Mouse (Mus musculus): ENCODE results near the gene Gm3233. TPM values are rescaled to one million over a fixed set of nuclear protein-coding genes. Genes with fewer than 3 reads are reported as not detected.
"Not testable (repeated sequence)": the region's sequence is repeated elsewhere in the genome, so short reads cannot be mapped to it uniquely, and the experiment has no call there.

Gm3233 gene
- total RNA-seq (2014; fragmentation: Nextera tagmentation) (not detected in 2 replicates), total RNA-seq (2017) (not detected in 2 replicates)

DNA sequence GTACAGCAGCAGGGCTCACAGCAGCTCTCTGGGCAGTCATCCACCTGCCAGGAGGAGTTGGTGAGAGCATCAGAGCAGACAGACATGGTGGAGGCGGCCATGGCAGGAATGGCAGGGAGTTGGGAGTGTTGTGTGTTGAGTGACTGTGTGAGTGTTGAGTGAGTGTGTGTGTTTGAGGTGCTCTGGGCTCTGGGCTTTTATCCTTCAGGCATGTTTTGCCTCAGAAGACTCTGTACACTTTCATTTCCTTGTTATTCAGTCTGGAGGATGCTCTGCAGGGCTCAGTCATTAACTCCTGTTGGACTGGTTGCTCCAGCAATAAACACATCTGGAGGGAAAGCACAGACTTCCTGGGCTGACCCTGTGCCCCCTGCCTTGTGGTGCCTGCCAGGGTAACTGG, at the start of gene Gm3233:
TSS of gene Gm3233 (minus strand) at position 101 of the 400 bp plus-strand sequence.
- not testable (repeated sequence) for ATAC-seq (replicated peaks; ENCODE audit: low FRiP score, low TSS enrichment, poor library complexity, severe bottlenecking)

DNA sequence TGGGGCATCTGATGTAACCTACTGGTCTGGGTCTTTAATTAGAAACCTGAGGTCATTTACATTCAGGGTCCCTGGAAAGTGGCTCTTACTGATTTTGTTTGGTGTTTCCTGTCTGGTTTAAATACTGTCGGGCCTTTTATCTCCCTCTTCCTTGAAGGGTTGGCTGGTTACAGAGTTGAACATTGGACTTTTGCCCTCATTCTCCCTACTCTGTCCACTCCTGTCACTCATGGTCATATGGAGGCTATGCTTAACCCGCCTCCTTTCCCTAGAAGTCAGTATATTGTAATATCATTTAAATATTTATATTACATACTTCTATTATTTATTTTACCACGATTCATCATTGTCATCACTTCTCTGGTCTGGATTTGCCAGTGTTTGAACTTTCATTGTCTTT, 44.6 kb upstream of the Gm3233 start:
- ATAC-seq (replicated peaks; ENCODE audit: low FRiP score, low TSS enrichment, poor library complexity, severe bottlenecking): no peak

DNA sequence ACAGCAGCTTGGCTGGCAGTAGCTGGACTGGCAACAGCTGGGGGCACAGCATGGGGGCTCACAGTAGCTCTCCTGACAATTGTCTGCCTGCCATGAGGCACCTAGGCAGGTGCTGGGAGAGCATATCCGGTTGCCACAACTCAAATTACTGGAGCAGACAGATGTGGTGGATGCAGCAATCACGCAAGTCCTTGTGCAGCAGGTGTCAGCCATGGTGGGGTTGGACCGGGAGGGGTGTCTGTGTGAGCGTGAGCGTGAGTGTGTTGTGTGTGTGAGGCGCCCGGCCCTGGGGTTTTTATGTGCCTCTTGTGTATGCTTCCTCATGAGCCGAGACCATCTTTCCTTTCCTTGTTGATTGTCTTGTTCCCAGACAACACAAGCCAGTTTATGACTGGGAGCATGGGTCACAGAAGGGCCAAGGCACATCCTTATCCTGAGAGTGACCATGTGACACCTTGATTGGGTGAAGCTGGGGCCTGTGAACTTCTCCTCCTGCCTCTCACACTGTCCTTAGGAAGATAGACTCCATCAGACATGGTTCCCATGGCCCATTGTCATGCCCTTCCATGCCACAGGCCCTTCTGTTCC, 39.5 kb upstream of the Gm3233 start, which contains the start of gene Gm19668:
TSS of gene Gm19668 (minus strand) at position 213 of the 588 bp plus-strand sequence.
- no peak for ATAC-seq (replicated peaks; ENCODE audit: low FRiP score, low TSS enrichment, poor library complexity, severe bottlenecking)

DNA sequence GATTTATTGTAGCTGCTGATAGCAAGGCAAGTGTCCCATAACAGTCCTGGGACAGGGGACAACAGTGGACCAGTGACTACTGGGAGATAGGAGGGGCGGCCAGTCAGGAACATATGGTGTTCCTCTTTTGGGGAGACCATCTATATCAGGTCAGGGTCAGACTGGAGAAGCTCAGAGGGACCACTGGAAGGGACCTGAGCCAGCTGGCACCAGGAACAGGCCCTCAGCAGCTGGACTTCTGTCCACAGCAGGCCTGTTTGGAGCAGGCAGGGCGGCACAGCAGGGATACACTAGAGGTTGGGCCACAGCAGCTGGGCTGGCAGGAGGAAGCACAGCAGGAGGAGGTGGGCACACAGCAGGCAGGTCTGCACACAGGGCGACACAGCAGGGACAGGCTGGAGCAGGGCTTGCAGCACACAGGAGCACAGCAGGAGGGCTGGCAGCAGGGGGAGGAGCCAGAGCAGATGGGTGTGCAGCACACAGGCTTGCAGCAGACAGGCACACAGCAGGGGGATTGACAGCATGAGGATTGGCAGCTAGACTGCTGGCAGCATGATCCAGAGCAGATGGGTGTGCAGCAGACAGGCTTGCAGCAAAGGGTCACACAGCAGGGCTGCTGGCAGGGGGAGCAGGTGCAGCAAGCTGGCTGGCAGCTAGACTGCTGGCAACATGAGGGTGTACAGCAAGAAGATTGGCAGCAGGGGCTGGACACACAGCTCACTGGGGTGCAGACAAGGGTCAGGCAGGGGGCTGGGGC, 38.9 kb upstream of the Gm3233 start:
- not testable (repeated sequence) for ATAC-seq (replicated peaks; ENCODE audit: low FRiP score, low TSS enrichment, poor library complexity, severe bottlenecking)

DNA sequence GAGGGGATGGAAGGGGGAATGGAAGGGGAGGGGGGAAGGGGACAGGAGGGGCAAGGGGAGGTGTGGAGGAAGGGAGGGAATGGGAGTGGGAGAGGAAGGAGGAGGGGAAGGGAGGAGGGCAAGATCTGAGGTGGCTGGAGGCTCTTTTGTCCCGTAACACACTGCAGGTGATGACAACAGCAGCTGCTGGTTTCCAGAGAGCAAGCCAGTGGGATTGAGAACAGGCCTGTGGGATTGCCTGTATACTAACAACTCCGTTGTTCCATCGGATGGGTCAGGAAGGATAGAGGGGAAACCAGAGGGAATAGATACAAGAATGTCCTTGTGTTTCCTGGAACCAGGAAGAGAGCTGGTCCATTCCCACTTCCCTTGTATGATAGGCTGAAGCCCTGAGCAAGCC, 38.2 kb upstream of the Gm3233 start:
- ATAC-seq (replicated peaks; ENCODE audit: low FRiP score, low TSS enrichment, poor library complexity, severe bottlenecking): no peak

DNA sequence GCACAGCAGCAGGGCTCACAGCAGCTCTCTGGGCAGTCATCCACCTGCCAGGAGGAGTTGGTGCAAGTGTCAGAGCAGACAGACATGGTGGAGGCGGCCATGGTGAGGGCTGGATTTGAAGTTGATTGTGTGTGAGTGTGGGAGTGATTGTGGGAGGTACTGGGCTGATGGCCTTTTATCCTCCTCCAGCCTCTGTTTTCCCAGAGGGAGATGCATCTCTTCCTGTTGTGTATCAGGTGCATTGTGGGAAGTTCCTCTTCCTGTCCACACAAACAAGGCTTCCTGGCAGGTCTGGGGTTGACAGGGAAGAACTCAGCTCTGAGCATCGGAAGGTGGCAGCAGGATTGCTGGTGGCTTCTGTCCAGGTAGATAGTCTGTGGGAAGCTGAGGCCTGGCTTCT, 35.5 kb upstream of the Gm3233 start, which contains the start of gene Gm9639:
TSS of gene Gm9639 (minus strand) at position 101 of the 400 bp plus-strand sequence.
- ATAC-seq (replicated peaks; ENCODE audit: low FRiP score, low TSS enrichment, poor library complexity, severe bottlenecking): no peak

DNA sequence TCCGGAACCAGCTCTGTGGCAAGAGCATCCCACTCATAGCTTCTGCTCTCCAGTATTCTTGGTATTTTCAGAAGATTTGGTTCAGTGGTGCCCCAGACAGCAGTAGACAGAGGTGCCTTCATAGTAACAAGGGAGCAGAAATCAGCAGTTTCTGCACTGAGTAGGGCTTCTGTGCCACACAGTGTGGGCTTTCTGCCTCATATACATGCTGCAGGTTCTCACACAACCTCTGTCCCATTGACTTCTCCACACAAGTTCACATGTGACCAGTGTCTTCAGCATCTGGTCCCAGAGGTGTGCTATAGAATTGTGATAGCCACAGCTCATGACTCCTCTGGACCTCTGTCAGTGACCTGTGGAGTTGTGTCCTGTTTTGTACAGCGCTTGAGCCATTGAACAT, 29.1 kb upstream of the Gm3233 start:
- no peak for ATAC-seq (replicated peaks; ENCODE audit: low FRiP score, low TSS enrichment, poor library complexity, severe bottlenecking)

DNA sequence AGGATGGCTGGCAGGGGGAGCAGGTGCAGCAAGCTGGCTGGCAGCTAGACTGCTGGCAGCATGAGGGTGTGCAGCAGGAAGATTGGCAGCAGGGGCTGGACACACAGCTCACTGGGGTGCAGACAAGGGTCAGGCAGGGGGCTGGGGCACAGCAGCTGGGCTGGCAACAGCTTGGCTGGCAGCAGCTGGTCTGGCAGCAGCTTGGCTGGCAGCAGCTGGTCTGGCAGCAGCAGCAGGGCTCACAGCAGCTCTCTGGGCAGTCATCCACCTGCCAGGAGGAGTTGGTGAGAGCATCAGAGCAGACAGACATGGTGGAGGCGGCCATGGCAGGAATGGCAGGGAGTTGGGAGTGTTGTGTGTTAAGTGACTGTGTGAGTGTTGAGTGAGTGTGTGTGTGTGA, 28.4 kb upstream of the Gm3233 start, which contains the start of gene Gm7137:
TSS of gene Gm7137 (minus strand) at position 325 of the 400 bp plus-strand sequence.
- not testable (repeated sequence) for ATAC-seq (replicated peaks; ENCODE audit: low FRiP score, low TSS enrichment, poor library complexity, severe bottlenecking)

DNA sequence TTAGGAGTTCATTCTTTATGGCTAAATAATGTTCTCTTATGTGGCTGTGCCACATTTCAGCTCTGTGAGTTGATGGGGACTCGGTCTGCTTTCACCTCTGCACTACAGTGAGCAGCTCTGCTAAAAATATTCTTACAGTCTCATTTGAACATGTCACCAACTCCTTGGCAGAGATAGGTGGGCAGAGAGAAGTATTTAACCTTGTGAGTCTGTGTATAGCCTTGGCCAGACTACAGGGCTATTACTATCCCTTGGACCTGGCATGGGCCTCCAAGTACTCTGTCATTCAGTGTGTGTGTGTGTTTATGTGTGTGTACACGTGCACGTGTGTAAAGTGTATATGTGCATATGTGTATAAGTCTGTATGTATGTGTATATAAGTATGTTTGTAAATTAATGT, 23.9 kb upstream of the Gm3233 start:
- ATAC-seq (replicated peaks; ENCODE audit: low FRiP score, low TSS enrichment, poor library complexity, severe bottlenecking): not testable (repeated sequence)

DNA sequence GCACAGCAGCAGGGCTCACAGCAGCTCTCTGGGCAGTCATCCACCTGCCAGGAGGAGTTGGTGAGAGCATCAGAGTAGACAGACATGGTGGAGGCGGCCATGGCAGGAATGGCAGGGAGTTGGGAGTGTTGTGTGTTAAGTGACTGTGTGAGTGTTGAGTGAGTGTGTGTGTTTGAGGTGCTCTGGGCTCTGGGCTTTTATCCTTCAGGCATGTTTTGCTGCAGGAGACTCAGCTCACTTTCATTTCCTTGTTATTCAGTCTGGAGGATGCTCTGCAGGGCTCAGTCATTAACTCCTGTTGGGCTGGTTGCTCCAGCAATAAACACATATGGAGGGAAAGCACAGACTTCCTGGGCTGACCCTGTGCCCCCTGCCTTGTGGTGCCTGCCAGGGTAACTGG, 23.0 kb upstream of the Gm3233 start, which contains the start of gene Gm3250:
TSS of gene Gm3250 (minus strand) at position 101 of the 400 bp plus-strand sequence.
- not testable (repeated sequence) for ATAC-seq (replicated peaks; ENCODE audit: low FRiP score, low TSS enrichment, poor library complexity, severe bottlenecking)

DNA sequence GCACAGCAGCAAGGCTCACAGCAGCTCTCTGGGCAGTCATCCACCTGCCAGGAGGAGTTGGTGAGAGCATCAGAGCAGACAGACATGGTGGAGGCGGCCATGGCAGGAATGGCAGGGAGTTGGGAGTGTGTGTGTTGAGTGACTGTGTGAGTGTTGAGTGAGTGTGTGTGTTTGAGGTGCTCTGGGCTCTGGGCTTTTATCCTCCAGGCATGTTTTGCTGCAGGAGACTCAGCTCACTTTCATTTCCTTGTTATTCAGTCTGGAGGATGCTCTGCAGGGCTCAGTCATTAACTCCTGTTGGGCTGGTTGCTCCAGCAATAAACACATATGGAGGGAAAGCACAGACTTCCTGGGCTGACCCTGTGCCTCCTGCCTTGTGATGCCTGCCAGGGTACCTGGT, 17.4 kb upstream of the Gm3233 start, which contains the start of gene Gm7138:
TSS of gene Gm7138 (minus strand) at position 101 of the 400 bp plus-strand sequence.
- not testable (repeated sequence) for ATAC-seq (replicated peaks; ENCODE audit: low FRiP score, low TSS enrichment, poor library complexity, severe bottlenecking)

DNA sequence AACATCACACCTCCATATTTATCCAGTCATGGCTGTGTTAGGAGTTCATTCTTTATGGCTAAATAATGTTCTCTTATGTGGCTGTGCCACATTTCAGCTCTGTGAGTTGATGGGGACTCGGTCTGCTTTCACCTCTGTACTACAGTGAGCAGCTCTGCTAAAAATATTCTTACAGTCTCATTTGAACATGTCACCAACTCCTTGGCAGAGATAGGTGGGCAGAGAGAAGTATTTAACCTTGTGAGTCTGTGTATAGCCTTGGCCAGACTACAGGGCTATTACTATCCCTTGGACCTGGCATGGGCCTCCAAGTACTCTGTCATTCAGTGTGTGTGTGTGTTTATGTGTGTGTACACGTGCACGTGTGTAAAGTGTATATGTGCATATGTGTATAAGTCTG, 12.7 kb upstream of the Gm3233 start:
- ATAC-seq (replicated peaks; ENCODE audit: low FRiP score, low TSS enrichment, poor library complexity, severe bottlenecking): not testable (repeated sequence)

DNA sequence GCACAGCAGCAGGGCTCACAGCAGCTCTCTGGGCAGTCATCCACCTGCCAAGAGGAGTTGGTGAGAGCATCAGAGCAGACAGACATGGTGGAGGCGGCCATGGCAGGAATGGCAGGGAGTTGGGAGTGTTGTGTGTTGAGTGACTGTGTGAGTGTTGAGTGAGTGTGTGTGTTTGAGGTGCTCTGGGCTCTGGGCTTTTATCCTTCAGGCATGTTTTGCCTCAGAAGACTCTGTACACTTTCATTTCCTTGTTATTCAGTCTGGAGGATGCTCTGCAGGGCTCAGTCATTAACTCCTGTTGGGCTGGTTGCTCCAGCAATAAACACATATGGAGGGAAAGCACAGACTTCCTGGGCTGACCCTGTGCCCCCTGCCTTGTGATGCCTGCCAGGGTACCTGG, 11.7 kb upstream of the Gm3233 start, which contains the start of gene Gm3238:
TSS of gene Gm3238 (minus strand) at position 101 of the 400 bp plus-strand sequence.
- not testable (repeated sequence) for ATAC-seq (replicated peaks; ENCODE audit: low FRiP score, low TSS enrichment, poor library complexity, severe bottlenecking)

DNA sequence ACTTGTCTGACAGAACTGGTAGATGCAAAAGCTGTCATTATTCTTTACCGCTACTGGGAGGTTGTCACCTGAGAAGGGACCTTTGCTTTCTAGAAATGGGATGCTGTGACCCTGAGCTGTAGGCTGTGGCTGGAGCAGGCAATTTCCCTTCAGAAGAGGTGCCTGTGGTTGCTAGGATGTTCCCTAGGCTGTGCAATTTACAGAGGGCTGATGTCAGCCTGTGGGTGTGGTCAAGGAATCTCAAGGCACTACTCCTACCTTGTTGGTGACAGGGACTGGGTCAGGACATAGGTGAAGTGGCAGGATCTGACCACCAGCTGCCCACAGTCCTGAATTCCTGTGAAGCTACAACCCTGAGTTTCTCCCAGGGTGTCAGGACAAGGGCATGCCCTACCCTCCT, 10.2 kb upstream of the Gm3233 start:
- no peak for ATAC-seq (replicated peaks; ENCODE audit: low FRiP score, low TSS enrichment, poor library complexity, severe bottlenecking)

DNA sequence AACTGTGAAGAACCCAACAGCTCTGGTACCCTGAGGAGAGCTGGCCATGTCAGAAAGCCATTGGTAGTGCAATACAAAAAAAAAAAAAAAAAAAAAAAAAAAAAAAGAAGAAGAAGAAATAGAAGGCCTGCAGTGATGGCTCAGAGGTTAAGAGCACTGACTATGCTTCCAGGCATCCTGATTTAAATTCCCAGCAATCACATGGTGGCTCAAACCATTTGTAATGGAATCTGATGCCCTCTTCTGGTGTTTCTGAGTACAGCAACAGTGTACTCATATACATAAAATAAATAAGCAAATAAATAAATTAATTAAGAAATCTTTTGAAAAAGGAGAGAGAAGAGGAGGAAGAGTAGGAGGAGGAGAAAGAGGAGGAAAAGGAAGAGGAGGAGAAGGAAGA, 6.0 kb downstream of the Gm3233 start:
- ATAC-seq (replicated peaks; ENCODE audit: low FRiP score, low TSS enrichment, poor library complexity, severe bottlenecking): no peak

DNA sequence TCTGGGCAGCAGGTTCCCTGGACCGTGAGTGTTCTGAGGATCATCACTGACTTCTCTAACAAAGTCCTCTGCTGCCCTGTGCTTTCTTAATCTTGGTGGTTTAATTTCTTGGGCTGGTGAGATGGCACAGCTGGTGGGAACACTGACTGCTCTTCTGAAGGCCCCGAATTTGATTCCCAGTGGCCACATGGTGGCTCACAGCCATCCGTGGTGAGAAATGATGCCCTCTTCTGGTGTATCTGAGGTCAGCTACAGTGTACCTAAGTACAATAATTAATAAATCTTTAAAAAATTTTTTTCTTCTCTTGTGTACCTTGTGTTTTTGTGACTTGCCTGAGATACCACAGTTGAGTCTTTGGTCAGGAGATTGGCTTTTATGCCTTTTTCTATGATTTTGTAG, 7.2 kb downstream of the Gm3233 start:
- ATAC-seq (replicated peaks; ENCODE audit: low FRiP score, low TSS enrichment, poor library complexity, severe bottlenecking): not testable (repeated sequence)

DNA sequence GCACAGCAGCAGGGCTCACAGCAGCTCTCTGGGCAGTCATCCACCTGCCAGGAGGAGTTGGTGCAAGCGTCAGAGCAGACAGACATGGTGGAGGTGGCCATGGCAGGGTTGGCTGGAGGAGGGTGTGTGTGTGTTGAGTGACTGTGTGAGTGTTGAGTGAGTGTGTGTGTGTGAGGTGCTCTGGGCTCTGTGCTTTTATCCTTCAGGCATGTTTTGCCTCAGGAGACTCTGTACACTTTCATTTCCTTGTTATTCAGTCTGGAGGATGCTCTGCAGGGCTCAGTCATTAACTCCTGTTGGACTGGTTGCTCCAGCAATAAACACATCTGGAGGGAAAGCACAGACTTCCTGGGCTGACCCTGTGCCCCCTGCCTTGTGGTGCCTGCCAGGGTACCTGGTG, 8.2 kb downstream of the Gm3233 start, which contains the start of gene Gm9736:
TSS of gene Gm9736 (minus strand) at position 101 of the 400 bp plus-strand sequence.
- ATAC-seq (replicated peaks; ENCODE audit: low FRiP score, low TSS enrichment, poor library complexity, severe bottlenecking): not testable (repeated sequence)

DNA sequence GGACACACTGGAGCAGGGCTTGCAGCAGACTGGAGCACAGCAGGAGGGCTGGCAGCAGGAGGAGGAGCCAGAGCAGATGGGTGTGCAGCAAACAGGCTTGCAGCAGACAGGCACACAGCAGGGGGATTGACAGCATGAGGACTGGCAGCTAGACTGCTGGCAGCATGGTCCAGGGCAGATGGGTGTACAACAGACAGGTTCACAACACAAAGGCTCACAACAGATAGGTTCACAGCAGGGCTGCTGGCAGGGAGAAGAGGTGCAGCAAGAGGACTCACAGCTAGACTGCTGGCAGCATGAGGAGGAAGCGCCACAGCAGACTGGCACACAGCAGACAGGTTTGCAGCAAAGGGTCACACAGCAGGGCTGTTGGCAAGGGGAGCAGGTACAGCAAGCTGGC, 8.8 kb downstream of the Gm3233 start:
- ATAC-seq (replicated peaks; ENCODE audit: low FRiP score, low TSS enrichment, poor library complexity, severe bottlenecking): not testable (repeated sequence)

DNA sequence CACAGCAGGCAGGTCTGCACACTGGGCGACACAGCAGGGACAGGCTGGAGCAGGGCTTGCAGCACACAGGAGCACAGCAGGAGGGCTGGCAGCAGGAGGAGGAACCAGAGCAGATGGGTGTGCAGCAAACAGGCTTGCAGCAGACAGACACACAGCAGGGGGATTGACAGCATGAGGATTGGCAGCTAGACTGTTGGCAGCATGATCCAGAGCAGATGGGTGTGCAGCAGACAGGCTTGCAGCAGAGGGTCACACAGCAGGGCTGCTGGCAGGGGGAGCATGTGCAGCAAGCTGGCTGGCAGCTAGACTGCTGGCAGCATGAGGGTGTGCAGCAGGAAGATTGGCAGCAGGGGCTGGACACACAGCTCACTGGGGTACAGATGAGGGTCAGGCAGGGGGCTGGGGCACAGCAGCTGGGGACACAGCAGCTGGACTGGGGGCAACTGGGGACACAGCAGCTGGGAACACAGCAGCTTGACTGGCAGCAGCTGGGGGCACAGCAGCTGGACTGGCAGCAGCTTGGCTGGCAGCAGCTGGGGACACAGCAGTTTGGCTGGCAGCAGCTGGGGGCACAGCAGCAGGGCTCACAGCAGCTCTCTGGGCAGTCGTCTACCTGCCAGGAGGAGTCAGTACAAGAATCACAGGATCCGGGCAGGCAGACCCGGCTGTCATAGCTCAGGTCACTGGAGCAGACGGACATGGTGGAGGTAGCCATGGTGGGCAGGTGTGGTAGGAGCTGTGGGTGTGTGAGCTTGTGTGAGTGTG, 17.4 kb downstream of the Gm3233 start, which contains the start of gene Gm18596:
TSS of gene Gm18596 (minus strand) at position 715 of the 765 bp plus-strand sequence.
- not testable (repeated sequence) for ATAC-seq (replicated peaks; ENCODE audit: low FRiP score, low TSS enrichment, poor library complexity, severe bottlenecking)
